Mouse (Mus musculus) spleen, embryonic (tissue): ENCODE measurements around the gene Creg1.

Experiments used
- CTCF ChIA-PET: fragments of 350-600 bp; sonication (Branson Sonifier 250); formaldehyde crosslinking; loops from one replicate; lab custom pipeline; 2022; lab: Charles Lee

The Creg1 gene

DNA sequence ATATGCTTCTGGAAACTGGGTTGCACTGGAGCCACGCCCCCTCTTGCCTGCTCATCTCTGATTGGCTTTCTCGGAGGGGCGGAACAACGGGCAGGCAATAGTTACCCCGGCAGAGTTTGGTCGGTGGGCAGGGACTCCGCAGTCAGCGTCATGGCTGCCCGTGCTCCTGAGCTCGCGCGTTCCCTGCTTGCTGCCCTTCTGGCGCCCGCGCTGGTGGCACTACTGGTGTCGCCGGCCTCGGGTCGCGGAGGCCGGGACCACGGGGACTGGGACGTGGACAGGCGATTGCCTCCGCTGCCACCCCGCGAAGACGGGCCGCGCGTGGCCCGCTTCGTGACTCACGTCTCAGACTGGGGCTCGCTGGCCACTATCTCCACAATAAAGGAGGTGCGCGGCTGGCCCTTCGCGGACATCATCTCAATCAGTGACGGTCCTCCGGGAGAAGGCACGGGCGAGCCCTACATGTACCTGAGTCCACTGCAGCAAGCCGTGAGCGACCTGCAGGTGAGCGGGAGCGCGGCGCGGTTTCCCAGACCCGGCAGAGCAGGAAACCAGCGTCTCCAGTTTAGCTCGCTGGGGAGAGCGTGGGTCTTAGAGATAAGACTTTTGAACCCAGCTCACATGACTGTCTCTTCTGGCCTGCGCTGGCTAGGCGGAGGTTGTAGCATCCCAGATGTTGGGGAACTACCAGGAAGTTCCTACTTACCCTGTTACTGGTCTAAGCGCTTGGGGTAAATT, at the start of gene Creg1:
TSS of gene Creg1 (plus strand) at position 112 of the 738 bp plus-strand sequence.
- CTCF ChIA-PET = no interaction called here

DNA sequence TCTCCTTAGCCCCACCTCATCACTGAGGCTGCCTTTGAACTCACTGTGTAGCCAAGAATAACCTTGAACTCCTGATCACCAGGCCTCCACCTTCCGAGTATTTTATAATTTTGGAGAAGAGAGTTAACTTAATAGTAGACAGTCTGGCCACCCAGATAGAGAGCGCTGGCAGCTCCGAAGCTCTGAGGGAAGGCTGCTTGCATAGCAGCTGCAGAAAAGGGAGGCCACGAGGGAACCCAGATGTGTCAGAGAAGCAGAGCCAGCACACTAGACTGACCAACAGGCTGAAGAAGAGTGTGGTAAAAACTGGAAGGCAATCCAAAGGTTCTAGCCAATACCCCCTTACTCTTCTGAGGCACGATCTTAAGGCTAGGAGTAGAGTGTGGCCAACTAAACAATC, 49.7 kb upstream of the Creg1 start:
- CTCF ChIA-PET = no interaction called here

DNA sequence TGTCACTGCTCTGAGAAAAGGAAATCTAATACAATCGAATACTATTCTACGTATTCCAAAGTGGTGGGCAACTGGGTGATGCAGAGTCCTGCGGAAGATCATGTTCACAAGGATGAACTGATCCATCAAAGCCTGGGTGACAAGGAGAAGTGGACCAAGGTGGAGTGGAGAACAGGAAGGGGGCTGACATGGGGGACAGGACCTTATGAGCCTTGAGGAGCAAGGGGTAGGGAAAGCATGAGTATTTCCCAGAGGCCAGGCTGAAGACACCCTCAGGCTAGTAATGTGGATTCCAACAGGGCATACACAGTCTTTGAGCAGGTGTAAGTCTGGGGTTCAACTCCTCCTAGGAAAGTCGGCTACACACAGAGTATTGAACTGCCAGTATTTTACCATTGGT, 47.1 kb upstream of the Creg1 start:
- CTCF ChIA-PET = no interaction called here

DNA sequence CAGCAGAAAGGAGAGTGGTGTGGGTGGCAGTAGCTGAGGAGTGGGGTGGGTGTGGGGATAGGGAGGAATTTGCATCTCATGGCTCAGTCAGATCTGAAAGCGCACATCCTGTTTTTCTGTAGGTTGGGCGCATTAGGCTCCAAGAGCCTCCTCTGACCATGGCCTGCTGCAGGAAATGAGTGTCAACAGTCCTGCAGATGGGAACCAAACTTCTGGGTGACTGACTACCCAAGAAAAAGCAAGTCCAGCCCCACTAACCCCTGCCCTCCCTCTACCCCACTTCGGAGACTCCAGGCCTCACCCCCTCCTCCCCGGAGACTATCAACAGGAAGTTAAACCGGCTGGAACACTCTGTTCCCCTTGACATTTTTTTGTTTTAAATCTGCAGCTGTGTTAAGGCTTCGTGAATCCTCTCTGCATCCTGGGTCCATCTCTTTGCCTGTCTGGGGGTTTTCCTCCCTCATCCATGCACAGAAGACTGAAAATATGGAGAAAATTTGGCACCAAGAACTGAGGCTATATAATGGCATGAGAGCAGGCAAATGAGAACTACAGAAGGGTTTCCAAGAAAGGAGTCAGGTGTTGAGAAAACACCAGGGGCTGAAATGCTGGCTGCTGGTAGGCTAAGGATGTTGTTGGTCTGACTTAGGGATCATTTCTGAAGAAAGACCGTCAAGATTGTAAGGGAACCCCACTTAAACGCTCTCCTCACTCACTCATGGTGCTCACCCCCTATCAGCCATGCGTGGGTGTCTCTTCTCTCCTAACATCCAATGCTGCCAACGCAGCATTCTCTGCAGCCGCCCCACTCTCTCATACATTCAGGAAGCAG, 45.6 kb upstream of the Creg1 start:
- CTCF ChIA-PET = interaction anchor here (0.7 to 1.5 kb wide), 3 partner anchors 10 to 55 kb away, joined by 3 to 4 read pairs (median 3); no protein-coding TSS in a partner anchor

DNA sequence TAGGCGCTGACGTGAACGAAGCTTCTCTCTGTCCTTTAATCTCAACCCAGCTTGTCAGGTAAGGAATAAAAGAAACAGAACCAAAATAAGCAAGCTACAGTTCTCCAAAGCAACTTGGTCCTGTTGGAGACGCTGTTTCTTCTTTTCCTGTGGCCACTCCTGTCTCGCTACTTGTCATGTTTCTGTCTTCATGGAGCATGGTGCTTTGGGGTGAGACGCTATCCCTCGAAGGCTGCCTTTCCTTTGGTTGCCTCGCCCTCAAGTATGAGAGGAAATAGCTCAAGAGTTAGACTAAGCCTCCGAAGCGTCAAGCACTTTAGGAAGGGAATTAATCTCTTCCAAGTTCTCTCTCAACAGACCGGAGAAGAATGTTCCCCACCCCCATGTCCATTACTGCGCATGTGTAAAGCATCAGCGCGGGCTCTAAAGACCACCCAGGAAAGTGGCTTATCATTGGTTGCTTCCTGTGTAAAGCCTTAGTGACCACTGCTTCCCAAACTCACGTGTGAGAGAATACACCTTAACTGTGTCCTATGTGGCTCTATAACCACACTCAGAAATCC, 44.9 kb upstream of the Creg1 start:
- CTCF ChIA-PET = interaction anchor here (0.7 to 1.5 kb wide), 3 partner anchors 9 to 18 kb away, joined by 3 to 22 read pairs (median 4); no protein-coding TSS in a partner anchor

DNA sequence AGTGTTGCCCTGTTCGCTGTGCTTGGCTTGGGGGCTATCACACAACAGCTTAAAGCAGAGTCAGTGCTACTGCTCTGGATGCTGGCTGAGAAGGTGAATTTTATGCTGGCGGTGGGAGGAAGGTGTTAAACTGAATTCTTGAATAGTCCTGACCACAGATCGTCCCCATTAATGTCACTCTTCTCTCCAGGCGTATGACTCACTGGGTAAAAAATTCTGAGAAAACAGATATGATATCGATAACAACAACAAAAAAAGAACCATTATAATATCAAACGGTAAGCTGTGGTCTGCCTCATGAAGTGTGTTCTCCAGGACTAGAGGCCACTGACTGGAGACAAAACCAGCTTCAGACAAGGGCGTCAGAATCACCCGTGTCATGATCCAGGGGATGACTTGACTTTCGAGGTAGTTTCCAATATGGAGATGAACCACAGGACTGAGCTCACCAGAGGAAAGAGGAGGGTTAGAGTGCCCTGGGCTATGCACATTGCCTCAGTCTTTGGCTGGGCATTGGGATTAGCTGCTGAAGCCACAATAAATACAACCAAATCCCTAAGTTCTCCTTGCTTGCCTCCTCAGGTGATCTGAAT, 40.9 kb upstream of the Creg1 start:
- CTCF ChIA-PET = interaction anchor here (0.6 kb wide), 1 partner anchor 78 kb away, joined by 4 read pairs; no protein-coding TSS in a partner anchor

DNA sequence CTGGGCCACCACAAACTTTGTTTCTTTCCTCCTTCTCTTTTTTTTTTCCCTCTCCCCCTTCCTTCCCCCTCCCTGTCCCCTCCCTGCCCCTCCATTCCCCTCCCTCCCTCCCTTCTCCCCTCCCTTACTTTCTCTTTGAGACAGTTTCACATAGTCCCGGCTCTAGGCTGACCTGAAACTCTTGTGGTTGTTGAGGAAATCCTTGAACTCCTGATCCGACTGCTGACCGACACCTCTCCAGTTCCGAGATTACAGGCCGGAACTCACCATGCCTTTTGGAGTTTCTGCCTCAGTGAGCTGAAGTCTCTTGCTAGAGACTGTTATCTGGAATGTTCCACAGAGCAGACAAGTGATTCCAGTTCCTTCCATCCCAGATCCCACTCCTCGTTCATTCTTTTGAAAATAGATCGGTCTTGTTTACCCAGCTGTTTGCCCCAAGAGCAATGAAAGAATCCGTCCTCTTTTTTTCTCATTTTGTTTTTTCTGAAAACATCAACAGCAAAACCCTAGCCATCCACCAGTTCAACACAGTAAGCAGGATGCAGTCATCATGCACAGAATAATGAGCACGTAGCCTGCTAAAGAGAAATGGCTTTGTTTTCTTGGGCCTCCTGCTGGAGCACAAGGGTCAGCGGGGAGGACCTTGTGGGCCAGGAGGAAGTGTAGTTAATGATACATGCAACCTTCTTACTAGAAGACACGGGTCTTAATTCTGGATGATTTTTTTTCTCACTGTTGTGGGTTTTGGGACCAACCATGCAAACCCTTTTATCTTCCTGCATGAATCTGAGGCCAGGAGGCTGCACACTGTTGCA, 39.1 kb upstream of the Creg1 start:
- CTCF ChIA-PET = no interaction called here

DNA sequence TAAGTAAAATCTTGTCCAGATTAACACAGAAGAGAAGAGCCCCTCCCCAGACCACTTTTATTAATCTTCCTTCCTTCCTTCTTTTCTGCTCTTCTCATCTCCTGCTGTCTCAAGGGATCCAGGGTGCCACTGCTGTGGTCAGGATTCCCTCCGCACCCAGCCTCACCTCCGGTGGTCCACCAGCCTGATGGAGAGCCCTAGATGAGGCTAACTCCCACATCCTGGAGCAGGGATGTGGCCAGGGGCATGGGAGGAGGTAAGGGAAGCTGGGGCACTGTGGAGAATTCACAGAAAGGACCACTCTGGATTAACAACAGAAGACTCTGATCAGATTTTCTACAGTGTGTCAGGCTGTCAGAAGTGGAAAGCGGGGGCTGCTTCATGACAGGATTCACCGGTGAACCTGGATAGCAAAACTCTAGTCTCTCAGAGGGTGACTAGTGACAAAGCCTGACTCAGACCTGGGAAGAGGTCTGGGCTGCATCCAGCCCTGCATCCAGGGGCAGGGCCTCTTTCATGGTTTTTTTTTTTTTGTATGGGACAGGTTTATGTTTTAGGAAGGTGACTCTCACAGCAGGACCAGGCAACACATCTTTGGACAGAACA, 38.4 kb upstream of the Creg1 start:
- CTCF ChIA-PET = interaction anchor here (0.7 kb wide), 1 partner anchor 44 kb away, joined by 4 read pairs; no protein-coding TSS in a partner anchor

DNA sequence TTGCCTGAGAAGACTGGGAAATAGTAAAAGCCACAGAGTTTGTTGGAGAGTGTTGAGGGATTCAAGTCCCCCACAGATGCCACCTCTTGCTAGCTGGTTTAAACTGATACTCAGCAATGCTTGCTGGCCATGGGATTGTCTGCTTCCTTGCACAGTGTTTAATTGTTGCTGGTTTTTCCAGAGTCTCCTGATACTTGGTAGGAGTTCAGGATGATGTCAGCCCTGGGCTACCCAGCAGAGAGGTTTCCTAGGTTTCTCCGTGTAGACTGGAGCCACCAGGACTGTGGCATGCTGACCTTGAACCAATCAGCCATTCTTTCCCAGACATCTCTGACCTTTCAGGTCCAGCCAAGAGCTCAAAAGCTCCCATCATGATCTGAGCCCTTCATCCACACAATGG, 36.6 kb upstream of the Creg1 start:
- CTCF ChIA-PET = interaction anchor here (0.5 to 1.0 kb wide), 3 partner anchors 8 to 200 kb away, joined by 3 to 4 read pairs (median 3); no protein-coding TSS in a partner anchor

DNA sequence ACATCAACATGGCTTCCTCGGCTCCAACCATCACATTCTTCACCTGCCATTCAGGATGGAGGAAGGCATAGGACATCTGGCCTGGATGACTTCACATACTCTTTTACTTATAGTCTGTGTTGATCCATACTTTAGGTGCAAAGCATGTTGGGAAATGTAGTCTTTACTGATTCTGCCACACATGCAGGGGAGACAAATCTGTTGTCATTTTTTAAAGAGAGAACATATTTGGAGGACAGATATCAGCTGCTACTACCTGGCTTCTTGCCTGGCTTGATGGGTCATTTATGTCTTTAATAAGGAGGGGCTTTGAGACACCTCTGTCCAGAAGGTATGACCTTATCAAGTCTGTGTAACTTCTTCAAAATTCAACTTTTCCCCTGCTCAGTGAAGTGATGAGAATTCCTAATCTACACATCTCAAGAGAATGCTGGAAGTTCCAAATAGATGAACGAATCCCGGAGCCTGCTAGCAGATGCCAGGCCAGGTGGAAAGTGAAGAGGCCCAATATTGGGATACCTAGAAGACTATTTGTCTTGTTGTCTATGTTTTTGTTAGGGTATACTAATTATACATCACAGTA, 35.4 kb upstream of the Creg1 start:
- CTCF ChIA-PET = interaction anchor here (1.0 kb wide), 1 partner anchor 9 kb away, joined by 4 read pairs; no protein-coding TSS in a partner anchor

DNA sequence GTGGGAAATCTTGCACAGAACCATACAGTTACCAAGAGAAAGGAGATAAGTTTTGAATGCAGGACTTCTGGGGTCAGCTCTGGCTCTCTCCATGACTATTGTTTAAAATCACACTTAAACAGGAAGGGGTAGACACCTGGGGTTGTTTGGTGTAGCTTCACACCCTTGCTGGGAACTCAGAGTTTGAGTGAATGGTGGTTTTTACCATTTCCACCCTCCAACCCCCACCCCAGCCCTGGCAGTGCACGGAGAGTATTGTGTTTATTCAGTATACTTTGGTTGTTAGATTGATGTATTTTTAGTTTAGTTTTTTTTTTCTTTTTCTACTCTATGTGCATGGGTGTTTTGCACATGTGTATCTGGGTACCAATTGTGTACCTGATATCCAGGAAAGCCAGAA, 33.4 kb upstream of the Creg1 start:
- CTCF ChIA-PET = interaction anchor here (0.7 kb wide), 1 partner anchor 138 kb away, joined by 3 read pairs; no protein-coding TSS in a partner anchor

DNA sequence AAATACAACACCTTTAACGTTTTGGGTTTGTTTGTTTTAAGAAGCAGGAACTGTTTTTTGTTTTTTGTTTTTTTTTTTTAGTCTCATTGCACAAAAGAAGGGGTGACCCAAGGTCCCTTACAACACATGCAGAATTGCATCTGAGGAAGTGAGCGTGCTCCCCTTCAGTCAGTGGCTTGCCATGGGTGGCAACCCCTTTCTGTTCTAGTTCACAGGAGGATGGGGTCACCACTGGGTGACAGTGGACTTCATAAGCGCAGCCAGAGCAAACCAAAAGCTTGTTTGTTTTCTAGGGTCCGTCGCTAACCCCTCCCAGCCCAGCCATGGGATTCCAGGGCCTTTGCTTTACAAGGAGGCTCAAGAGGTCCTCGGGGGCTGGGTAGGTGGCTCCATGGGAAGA, 32.0 kb upstream of the Creg1 start:
- CTCF ChIA-PET = no interaction called here

DNA sequence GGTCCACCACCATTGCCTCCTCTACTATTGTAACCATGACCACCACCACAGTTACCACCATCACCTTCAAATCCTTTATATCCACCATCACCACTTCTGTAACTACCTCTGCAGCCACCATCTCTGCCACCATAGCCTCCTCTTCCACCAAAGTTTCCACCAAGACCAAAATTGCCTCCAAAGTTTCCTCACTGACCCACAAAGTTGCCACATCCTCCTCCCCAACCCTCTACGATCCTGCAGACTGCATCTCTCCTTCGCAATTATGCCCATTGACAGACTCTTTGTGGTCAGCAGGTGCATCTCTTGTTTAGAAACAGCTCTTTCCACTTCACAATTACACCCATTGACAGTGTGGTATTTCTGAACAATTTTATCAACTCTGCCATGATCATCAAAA, 28.7 kb upstream of the Creg1 start:
- CTCF ChIA-PET = interaction anchor here (0.6 to 1.0 kb wide), 2 partner anchors 74 to 80 kb away, joined by 3 read pairs; no protein-coding TSS in a partner anchor

DNA sequence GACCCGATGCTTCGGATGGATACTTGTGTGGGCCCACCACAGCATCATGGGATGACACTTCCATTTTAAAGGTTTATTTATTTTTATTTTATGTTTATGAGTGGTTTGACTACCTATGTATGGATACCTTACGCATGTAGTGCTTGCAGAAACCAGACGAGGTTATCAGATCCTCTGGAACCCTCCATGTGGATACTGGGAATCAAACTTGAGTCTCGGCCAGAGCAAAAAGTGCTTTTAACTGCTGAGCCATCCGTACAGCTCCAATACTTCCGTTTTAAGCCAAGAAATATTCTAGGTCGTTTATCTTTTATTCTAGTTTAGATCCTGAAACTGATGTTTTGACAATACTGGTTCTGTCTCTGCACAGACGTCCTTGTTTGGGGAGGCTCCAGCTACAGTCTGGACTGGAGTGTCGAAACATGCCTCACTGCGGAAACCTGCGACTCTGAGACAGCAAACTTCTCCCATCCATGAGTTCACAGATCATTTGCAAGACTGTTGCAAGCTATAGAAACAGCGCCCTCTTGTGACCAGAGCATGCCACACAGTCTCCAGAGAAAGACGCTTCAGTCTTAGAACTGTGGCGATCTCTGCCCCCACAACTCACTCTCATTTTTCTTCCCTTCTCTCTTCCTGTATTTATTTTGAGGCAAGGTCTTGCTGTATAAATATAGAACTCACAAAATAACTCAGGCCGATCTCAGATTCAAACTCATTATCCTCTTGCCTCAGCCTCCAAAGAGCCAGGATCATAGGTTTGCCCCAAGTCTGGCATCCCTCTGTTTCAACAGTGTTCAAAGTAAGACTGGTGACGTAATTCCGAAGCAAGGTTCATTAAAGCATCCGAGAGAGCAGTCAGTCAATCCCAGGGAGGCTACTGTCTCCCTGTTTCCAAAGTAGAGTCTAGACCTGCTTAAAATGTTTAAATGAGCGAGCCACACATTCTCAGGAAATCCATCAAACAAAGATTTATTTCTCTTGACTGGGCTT, 27.4 kb upstream of the Creg1 start:
- CTCF ChIA-PET = interaction anchor here (0.5 to 1.0 kb wide), 4 partner anchors 17 to 76 kb away, joined by 3 to 22 read pairs (median 4); no protein-coding TSS in a partner anchor

DNA sequence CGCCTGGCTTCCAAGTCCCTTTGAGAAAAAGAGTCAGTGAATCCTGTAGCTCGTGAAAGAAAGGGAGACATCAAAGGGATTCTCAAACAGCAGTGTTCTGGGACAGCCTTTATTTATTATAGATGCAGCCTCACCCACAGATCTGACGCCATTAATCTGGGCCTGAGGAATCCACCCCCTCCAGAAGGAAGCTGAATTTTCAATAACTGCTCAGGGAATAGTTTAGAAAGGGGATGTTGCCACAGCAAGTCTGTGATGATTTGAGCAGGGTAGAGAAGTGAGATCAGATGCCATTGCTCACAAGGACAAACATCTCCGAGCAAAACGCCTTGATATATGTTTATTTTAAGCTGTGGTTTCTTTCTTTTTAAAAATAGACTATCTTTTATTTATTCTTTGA, 26.1 kb upstream of the Creg1 start:
- CTCF ChIA-PET = no interaction called here

DNA sequence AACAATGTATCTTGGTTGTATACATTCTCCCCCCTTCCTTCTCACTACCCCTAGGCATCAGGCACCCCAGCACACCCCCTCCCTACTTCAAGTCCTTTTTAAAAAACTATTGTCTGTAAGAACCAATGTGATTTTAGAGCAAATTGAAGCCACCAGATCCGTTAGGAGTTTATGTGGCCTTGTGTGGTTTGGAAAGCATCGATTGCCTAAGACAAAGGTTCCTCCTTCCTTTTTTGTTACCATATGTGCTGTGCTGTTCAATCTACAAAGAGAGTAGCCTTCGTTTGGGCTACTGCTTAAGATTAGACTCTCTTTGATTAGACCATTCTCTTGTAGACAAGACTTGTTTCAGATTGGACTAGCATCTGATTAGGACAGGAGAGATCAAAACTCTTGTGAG, 25.7 kb upstream of the Creg1 start:
- CTCF ChIA-PET = no interaction called here

DNA sequence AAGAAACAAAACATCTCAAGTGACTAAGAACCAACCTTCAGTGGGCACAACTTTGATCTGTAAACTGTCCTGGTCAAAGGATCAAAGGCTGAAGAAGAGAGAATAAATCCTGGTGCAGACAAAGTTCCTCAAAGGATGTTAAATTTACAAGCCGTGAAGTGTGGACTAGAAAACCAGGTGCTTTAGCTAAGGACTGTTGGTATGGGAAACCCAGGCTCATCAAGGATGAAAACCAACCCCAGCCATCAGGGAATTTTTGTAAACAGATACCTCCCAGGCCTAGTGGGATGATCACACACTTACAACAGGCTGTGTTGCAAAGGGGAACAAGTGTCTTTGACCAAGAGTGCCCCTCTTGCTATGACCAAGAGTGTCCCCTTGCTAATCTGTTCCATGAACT, 24.6 kb upstream of the Creg1 start:
- CTCF ChIA-PET = no interaction called here

DNA sequence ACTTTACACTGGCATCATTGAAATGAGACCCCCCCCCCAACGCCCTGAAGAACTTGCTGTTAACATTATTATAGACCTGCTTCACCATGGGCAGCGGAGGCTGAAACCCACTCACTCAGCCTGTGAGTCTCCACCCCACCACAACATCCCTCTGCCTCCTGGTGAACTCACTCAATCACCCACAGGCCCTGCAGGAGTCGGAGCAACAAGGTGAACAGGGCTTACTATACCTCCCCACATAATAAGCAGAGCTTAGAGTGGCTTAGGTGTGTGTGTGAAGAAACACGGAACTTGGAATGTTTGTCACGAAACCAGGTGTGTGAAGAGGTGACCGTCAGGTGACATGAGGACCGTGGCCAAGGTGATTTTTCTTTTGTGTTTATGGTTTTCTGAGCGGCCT, 21.6 kb upstream of the Creg1 start:
- CTCF ChIA-PET = interaction anchor here (0.7 kb wide), 1 partner anchor 130 kb away, joined by 11 read pairs; no protein-coding TSS in a partner anchor
